Mouse (Mus musculus): Measurements from ENCODE around the gene Sdk2.

The Sdk2 gene

DNA sequence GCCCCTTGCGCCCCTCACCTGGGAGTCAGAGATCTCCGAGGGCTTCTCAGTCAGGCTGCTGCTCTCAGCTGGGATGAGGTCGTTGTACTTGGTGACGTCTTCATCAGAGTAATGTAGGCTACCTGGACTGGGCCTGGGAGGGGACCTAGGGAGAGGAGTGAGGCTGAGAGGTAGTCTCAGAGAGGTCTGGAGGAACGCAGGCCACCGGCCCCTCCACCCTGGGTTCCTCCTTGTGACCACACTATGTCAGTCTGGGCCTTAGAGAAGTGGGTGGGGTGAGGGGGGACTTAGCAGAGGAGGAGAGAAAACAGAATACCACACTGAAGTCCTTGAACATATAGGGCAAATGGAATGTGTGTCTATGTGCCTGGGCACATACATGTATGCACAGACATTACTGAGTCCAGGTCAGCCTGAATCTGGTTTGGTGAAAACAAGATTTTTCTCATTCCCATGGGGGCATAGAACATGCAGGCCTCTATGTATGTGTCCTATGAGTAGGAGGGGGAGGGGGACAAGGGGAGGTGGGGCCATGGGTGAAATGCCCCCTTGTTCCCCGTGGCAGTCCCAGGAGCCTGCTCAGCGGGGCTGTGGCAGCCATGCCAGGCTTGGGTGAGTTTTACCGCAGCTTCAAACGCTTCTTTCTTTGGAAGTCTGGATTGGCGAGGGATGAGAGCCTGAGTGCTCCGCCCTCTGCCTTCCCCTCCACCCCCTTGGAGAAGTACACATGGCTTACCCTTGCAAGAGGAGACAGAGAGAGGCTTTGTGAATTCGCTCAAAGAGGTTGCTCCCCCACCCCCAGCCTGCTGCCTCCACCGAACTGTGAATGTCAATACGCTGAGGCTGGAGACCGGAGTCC lies 275.3 kb downstream of the Sdk2 start:
- DNase-seq (ENCODE audit: low spot score in 2 of 2), result no peak

DNA sequence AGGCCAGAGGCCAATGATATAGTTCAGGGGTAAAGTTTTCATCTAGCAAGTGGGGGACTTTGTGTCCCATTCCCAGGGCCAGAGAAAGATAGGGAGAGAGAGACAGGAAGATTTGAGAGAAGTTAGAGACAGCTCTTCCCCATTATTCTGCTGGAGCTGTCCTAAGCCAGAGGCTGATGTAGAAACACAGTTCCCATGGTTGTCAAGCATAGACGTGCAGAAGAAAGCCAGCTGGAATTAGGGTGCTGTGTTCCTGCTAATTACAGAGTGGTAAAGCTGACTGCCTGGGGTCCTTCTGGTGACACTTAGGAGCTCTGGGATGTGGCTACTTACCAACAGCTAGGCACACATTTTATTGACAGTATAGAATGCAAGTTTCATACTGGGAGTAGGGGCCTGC lies 277.7 kb downstream of the Sdk2 start:
- no peak for DNase-seq (ENCODE audit: low spot score in 2 of 2)

DNA sequence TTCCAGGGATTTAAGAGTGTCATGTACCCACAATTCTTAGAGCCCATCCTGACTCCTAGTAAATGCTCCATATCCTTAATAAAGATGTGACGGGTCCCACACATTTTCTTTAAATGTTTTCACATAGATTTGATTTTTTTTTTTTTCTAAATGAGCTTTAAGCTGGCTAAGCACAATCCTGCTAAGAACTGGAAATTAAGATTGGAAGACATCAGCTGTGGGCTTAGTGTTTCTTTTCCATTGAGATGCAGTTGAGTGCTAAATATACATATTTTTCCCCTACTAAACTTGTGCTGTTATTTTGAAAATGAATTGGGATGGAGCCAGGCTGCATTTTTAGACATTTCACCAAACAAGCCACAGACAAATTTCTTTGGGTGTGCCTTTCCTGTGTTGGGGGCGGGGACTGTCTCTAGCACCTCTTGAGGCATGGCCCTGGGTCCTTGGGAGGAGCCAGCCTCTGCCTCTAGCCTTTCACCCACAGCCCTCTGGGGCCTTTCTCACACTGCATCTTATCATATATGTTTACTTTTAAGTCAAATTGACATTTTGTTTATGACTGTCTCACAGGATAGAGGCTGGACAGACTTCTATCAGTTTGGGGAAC lies 278.6 kb downstream of the Sdk2 start:
- no peak for DNase-seq (ENCODE audit: low spot score in 2 of 2)

DNA sequence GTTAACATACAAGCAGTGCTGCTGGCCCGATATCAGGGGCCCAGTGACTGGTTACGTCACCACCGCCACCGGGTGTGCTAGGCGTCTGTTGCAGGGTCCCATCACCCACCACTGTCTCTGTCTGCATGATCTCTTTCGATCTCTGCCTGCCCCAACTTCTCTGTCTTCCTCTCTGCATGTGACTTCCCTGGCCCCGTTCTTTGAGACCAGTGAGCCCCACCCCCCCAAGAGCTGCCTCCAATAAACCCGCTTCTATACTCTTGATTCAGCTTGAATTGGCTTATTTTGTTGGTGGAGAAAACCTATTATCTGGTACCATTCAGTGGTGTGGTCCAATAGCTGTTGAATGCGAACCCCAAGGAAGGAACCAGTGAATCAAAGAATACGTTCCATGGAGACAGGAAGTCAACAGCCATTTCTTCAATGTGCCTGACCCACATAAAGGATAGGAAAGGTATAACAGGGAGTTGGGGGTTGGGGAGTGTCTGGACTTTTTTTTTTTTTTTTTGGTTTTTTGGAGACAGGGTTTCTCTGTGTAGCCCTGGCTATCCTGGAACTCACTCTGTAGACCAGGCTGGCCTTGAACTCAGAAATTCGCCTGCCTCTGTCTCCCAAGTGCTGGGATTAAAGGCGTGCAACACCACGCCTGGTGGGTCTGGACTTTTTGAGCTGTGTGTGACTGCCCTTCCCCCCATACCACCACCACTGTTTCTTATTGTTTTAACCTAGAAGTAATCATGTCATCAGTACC lies 279.2 kb downstream of the Sdk2 start:
- no peak for DNase-seq (ENCODE audit: low spot score in 2 of 2)

DNA sequence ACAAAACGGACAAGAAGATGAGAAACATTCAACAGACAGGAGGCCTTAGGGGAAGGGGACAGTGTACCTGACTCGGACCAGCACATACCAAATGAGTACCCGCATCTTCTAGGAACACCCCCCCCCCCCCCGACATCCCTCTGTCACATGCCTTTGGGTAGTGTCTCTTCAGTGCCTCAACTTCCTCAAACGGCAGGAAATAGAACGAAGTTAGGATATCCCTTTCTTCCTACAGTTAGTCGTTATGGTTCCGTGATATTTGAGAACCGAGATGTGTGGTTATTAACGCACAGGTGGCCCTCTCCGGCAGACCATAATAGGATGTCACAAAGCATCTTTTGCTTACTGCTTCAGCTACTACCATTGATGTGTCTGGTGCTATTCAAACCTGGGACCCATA lies 279.8 kb downstream of the Sdk2 start:
- DNase-seq (ENCODE audit: low spot score in 2 of 2), result no peak

DNA sequence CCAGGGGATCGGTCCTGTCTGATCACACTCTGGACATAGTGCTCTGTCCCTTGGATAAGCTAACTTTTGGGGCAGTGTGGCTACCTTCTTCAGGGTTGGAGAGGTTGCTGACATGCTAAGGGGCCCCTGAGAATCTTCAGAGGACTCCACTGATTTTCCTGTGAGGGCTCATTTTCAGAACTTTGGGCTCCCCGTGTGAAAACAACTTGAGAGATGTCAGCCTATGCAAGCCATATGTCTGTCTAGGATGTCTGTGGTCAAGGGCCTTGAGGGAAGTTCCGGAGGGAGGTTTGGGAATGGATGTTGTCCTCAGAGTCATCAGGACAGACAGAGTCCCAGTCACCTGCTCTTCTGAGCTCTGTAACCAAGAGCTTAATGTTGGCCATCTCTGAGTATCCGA lies 280.5 kb downstream of the Sdk2 start:
- no peak for DNase-seq (ENCODE audit: low spot score in 2 of 2)

DNA sequence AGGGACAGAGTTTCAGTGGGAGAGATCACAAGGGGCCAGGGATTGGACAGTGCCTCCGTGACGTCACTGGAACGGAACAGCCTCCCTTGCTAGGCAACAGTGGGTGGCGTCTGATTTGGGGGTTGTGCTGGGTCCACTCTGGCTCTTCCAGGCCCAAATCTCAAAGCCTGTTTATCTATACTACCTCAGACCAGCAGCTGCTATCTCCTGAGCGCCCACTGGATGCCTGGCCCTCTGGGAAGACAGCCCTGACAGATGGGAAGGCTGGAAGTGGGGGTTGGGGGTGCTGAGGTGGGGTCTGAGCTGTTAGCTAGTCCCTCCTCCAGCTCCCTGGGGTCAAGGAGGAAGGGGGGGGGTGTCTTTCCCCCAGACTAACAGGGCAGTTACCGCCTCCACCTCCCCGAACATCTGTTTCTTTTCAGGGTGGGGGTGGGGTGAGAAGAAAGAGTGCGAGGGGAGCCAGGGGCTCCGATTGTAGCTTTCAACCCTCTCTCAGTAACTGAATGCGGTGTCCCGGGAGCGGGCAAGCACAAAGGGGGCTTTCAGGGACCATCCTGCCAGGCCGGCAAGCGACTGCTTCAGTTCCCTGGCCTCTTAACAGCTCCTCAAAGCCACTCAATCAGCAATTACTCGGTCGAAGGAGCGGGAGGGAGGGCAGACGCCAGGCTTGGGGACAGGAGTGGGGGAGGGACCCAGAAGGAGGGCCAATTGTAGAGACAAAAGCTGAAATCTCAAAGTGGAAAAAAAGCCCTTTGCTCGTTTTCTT lies 281.3 kb downstream of the Sdk2 start:
- DNase-seq (ENCODE audit: low spot score in 2 of 2), result no peak

DNA sequence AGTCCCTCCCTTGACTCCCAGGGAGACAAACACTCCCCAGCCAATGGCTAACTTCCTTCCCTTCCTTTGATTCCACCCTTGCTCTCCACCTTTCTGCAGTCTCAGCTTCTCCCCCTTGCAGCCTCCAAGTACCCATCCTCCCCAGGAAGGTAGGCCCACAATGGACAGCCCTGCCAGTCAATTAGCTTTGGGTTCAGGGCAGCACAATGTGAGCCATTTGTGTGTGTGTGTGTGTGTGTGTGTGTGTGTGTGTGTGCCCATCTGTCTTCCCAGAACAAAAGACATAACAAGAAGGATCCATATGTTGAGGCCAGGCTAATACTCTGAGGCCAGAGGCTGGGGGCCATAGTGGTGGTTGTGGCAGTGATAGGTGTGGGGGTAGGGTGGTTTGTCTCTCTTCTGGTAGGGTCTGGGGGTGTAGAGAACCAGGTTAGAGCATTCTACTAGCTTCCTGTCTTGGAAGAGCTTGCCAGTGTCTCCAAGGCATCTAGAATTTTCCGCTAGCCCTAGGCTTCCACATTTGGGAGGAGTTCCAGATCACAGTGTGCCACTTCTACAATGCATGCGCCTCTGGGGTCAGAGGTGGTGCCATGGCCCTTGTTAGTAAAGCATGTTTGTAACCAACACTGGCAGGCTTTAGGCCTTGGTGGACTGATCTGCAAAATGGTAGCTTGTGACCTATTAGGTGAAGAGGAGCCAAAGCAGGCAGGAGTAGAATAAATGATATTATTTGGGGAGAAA lies 282.0 kb downstream of the Sdk2 start:
- DNase-seq (ENCODE audit: low spot score in 2 of 2), result no peak

DNA sequence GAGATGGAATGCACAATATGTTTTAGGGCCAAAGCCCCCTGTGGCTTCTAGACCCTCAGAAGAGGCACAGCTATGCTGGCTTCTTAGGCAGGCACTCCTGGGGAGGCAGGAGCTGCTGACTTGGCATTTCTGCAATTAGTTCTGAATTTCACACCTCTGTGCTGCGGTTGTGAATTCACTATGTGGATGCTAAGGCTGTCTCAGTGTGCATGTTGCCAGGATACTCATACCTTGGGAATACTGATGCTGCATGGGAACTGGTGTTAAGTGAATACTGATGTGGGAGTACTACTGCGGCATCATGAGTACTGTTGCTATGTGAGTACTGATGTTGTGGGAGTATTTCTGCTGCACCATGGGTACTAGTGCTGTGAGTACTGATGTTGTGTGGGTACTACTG lies 284.4 kb downstream of the Sdk2 start:
- DNase-seq (ENCODE audit: low spot score in 2 of 2), result no peak

DNA sequence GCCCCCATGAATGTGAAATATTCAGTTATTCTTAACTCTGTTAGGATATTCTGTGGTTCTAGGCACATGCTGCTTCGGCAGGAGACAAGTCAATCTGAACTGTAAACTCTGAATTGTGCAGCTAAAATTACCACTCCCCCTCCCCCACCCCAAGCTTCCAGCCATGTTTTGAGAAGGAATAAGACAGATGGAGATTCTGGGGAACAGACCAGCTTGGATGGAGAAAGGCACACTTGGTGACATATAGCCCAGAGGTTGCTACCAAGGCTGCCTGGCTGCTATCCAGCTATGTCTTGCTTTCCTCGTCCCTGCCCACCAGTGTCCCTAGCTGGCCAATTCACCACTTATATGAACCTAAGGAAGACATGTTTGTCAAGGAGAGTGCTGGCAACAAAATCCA lies 284.8 kb downstream of the Sdk2 start:
- no peak for DNase-seq (ENCODE audit: low spot score in 2 of 2)

DNA sequence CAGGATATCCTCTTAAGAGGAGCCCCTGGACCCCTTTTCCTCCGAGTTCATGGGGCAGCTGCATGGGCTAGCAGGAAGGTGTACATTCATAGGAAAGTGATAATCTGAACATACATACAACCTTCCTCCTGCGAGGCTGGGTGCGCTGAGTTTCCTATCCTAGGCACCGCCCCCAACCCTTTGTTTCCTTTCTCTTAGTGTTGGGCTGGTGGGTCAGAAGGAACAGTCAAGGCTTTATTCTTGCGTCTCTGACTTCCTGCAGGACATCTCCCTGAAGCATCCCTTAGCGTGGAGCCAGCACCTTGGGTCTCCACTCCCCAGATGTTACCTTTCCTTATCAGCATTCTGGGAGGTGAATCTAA lies 287.2 kb downstream of the Sdk2 start:
- no peak for DNase-seq (ENCODE audit: low spot score in 2 of 2)

DNA sequence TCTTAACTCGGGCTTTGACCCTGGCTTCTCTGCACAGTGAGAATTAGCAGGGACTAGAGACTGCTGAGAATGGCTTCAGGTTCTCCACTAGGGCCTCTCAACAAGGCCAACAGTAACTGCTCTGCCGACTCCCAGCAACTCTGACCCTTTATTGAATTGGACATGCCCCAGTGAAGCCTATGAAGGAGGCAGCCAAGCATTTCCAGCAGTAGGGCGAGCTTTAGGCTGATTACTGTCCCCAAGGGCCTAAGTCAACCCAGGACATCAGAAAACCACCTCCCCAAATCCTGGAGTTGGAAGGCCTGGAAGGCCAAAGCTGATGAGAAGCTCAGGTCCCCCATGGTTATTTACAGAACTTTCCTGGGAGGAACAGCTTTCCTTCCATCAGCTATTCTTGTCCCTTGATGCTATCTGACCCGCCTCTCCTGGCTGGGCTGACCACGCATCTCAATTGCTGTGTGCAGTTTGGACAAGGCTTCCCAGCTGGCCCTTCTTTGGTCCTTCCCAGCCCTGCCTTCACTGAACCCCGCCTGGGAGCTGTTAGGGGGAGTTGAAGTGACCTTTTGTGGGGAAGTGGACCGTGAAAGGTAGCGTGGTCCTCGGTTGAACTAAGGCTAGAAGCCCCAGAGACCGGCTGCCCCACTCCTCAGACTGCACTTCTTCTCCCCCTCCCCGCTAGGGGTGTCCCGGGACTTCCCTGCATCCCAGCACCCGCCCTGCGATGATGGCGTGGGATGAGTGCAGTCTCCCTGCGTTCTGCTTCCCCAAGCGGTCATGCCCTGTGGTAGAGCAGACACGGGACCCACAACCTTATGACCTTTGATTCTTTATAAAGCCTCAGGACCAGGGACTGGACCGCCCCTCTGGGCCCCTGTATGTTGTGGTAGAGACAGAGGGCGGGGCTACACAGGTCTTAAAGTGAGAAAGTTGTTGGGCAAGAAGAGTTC lies 287.8 kb downstream of the Sdk2 start:
- no peak for DNase-seq (ENCODE audit: low spot score in 2 of 2)

DNA sequence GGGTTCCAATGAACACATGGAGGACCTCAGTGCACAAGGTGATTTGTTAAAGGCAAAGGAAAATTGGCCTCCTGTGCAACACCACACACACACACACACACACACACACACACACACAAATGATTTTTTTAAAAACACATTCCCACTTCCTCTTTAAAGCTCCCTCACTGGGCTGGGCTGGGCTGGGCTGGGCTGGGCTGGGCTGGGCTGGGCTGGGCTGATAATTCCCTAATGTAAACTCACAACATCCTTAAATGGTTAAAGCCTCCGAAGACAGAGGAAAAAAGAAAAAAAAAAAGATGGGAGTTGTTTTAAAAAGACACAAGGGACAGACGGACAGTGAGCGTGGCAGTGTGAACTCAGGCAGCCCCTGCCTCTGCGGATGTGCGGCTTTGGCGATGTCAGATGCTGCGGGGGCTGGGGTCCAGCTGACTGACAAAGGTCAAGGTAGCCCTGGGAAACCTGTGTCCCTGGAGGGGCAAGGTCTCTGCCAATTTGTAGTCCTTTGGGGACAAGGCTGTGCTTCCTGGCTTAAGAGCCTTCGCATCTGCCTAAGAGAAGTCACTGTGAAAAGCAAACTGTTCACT lies 288.9 kb downstream of the Sdk2 start:
- DNase-seq (ENCODE audit: low spot score in 2 of 2), result no peak

DNA sequence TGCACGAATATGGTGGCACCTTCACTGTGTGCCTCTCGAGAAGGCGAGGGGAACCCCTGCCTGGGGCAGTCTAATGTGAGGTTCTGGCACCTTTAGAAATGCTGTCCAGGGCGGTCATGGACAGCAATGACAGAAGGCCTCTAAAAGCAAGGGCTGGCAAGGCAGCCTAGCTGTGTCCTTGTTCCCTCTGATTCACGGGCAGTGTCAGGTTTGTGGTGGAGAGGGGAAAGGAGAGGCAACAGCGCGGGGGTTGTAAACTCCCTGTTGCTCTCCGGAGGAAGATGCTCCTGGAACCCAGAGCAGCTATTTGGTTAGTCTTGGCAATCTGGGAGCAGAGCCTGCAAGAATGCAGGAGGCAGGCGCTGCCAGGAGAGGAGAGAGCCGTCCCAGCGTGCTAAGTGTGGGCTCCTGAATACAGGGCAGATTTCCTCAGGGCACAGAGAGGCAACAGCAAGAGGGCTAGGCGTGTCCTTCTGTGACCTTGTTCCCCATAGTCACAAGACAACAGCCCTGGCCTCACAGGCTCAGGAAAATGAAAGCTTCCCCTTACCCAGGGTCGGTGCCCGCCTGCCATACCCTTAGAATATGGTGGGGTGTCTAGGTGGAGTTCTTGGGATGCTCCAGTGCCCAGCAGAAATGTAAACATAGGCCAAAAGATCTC lies 289.9 kb downstream of the Sdk2 start:
- DNase-seq (ENCODE audit: low spot score in 2 of 2), result no peak

DNA sequence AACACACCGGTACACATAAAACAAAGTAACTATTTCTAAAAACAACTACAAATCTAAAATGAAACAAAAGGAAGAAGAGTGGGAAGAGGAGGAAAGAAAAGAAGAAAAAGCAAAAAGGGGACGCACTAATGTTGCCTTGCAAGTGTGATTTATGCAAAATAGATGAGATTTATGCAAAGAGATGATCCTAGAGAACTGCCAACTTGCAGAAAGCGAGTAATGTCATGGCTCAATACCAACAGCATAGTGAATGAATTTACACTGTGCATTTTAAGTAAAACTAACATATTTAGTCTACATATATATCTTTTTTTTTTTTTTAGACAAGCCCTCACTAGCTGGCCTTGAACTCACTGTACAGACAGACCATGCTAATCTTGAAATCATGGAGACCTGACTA lies 292.1 kb downstream of the Sdk2 start:
- DNase-seq (ENCODE audit: low spot score in 2 of 2), result no peak

DNA sequence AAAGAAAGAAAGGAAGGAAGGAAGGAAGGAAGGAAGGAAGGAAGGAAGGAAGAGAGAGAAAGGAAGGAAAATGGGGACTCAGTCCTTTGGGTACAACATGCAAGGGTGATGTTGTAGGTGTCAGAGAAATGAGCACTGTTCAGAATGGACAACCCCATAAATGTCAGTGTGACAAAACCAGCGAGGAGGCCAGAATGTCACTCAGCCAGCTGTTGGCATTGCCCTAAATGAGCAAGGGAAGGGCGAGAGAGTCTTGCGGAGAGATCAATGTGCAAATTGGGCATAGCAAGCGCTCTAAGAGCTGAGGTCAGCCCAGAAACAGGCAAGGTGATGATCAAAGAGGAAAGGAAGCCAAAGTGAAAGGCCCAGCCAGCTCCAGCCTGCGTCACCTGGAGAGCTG lies 293.7 kb downstream of the Sdk2 start:
- no peak for DNase-seq (ENCODE audit: low spot score in 2 of 2)

DNA sequence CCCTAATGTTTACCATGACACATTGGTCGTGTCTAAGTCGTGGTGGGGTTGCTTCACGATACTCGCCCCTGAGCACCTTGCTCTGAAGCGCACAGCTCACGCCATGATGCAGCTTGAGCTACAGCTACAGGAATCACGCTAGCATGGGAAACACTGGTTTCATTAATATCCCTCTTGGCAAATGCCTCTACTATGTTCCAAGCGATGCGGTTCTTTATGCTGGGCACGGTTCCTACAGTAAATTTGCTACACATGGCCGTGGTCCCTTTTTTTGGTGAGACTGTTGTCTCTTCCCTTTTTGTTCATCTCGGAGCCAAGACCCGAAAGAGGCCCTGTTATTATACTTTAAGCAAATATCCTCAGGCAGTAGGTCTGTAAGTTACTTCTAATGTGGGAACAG lies 295.7 kb downstream of the Sdk2 start:
- DNase-seq (ENCODE audit: low spot score in 2 of 2), result no peak

DNA sequence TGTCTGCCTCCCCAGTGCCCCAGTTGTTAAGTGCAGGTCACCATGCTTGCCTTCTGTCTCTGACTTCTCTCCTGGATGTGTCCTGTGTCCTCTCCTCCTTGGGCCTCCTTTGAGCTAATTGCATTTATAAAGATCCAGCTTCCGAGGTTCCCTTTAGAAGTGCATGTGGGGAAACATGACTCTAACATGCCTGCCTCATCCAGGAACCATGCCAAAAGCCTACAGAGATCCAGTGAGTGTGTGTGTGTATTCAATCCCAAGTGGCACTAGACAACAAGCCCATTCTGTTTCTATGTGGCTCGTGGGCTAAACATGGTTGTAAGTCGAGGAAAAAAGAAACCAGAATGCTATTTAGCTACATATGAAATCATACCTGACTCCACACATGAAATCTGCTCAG lies 298.5 kb downstream of the Sdk2 start:
- DNase-seq (ENCODE audit: low spot score in 2 of 2), result no peak

DNA sequence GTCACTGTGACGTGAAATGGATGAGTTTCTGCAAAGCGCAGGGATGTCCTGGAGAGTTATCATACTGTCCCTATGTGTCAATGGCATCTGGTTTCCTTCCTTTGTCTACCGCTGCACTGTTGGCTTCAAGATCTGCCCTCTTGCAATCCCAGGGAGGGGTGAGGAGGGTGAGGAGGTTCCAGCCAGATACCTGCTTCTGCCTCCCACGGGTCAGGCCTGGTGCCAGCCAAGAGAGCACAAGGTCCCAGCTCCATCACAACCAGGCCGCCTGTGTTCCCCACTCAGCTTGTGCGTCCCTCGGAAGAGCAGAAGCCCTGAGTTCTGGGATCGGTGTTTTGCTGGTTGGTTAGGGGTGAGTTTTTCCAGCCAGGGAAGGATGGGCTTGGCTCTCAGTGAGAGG lies 299.6 kb downstream of the Sdk2 start:
- no peak for DNase-seq (ENCODE audit: low spot score in 2 of 2)

Data from spleen, postnatal 14 days (tissue).